8 mouse cellular contexts compared by ENCODE assay signal in genomic region chr7:89698186-89698585, GRCm38 (mm10).
DNase-seq lines count a peak whose midpoint lies in the region; ATAC-seq and TF ChIP-seq lines count a peak whose summit lies in the region.

No protein-coding gene starts in this region.

- no peak overlapping the region for H3K9ac ChIP-seq in kidney, embryonic 14.5 days (ENCODE audit: low read depth, low read length)
- H3K9ac ChIP-seq in intestine, embryonic 16.5 days (ENCODE audit: low read depth, low read length), result no peak overlapping the region

- H3K4me1 ChIP-seq in kidney, embryonic 14.5 days (ENCODE audit: control insufficient read depth, insufficient read depth, low read length), result no peaks in the 10 kb centered on the region
- H3K4me1 ChIP-seq in E14TG2a.4 (replicated peaks; ENCODE audit: low read depth, low read length), result no peaks in the 10 kb centered on the region
- H3K4me1 ChIP-seq in intestine, embryonic 16.5 days (ENCODE audit: control insufficient read depth, insufficient read depth, low read length), result no peaks in the 10 kb centered on the region

- H3K9me3 ChIP-seq in kidney, embryonic 14.5 days (ENCODE audit: control insufficient read depth, low read length), result no peaks in the 10 kb centered on the region
- H3K9me3 ChIP-seq in E14TG2a.4 (ENCODE audit: low read length), result no peaks in the 10 kb centered on the region
- H3K9me3 ChIP-seq in intestine, embryonic 16.5 days (ENCODE audit: control insufficient read depth, low read length), result no peaks in the 10 kb centered on the region

- no peak overlapping the region for H3K27ac ChIP-seq in kidney, embryonic 14.5 days (ENCODE audit: low read depth, low read length)
- H3K27ac ChIP-seq in intestine, embryonic 16.5 days (ENCODE audit: low read length), result no peak overlapping the region

- H3K36me3 ChIP-seq in kidney, embryonic 14.5 days (ENCODE audit: control insufficient read depth, insufficient read depth, low read length), result no peaks in the 10 kb centered on the region
- H3K36me3 ChIP-seq in E14TG2a.4 (ENCODE audit: insufficient read depth, low read length), result no peaks in the 10 kb centered on the region
- no peaks in the 10 kb centered on the region for H3K36me3 ChIP-seq in intestine, embryonic 16.5 days (ENCODE audit: control insufficient read depth, insufficient read depth, low read length)
- H3K36me3 ChIP-seq in splenic B cell, adult 2 months (ENCODE audit: control insufficient read depth, insufficient read depth, low read length, poor library complexity, severe bottlenecking), result no peaks in the 10 kb centered on the region

- H3K4me3 ChIP-seq in kidney, embryonic 14.5 days (ENCODE audit: low read length), result no peak overlapping the region
- no peak overlapping the region for H3K4me3 ChIP-seq in E14TG2a.4 (replicated peaks; ENCODE audit: low read length)
- no peak overlapping the region for H3K4me3 ChIP-seq in intestine, embryonic 16.5 days (ENCODE audit: low read length)

- peak; percentile 34 for DNase-seq in kidney, adult 18-20 months
- DNase-seq in brain, adult 2 months (ENCODE audit: low read depth, low spot score), result peak; percentile 59
- peak; percentile 27 for DNase-seq in splenic B cell, adult 2 months (ENCODE audit: low read depth, low spot score)
- DNase-seq in gastrocnemius, postnatal 14 days, result no peak
- no peak for DNase-seq in left cerebral cortex, adult 18-20 months (ENCODE audit: low spot score in 2 of 2)

- H3K27me3 ChIP-seq in kidney, embryonic 14.5 days (ENCODE audit: control insufficient read depth, insufficient read depth, low read length), result no peaks in the 10 kb centered on the region
- H3K27me3 ChIP-seq in E14TG2a.4 (ENCODE audit: insufficient read depth, low read length), result no peaks in the 10 kb centered on the region
- H3K27me3 ChIP-seq in intestine, embryonic 16.5 days (replicated peaks; ENCODE audit: control insufficient read depth, insufficient read depth, low read length), result no peaks in the 10 kb centered on the region
- no peaks in the 10 kb centered on the region for H3K27me3 ChIP-seq in splenic B cell, adult 2 months (ENCODE audit: control insufficient read depth, insufficient read depth, low read length, poor library complexity, severe bottlenecking)

- no peak overlapping the region for H3K4me2 ChIP-seq in kidney, embryonic 14.5 days (replicated peaks; ENCODE audit: low read depth, low read length)
- H3K4me2 ChIP-seq in intestine, embryonic 16.5 days (ENCODE audit: low read depth, low read length), result no peak overlapping the region

- no peak for ATAC-seq in kidney, embryonic 14.5 days (ENCODE audit: low FRiP score, low TSS enrichment)
- ATAC-seq in intestine, embryonic 16.5 days, result peak; percentile 46; the same call in 1 of the 2 replicates

- peak; percentile 96 for TF ChIP-seq CTCF in E14TG2a.4 (conservative IDR thresholded peaks at IDR 0.05; ENCODE audit: low read length)

- intact Hi-C loops in gastrocnemius, postnatal 14 days (cut with DNase I; ENCODE audit: low total_unique reads), result no loop called here

Comparison
In these comparisons a context has a peak if more than half of its experiments do, and no peak if none do; other contexts are left out.
1. DNase-seq: peak in kidney, adult 18-20 months (single experiment), brain, adult 2 months (single experiment) and splenic B cell, adult 2 months (single experiment); none in gastrocnemius, postnatal 14 days (single experiment) and left cerebral cortex, adult 18-20 months (0 of 2).